Mouse (Mus musculus): ENCODE measurements around the gene Acvr2a. TPM values are rescaled to one million over a fixed set of nuclear protein-coding genes. Genes with fewer than 3 reads are reported as not detected.
"Not testable (repeated sequence)": the region's sequence is repeated elsewhere in the genome, so short reads cannot be mapped to it uniquely, and the experiment has no call there.

The Acvr2a gene
- polyA plus RNA-seq, 1 experiment = 7.6 TPM

- Histone ChIP-seq H3K4me1 (ENCODE audit: control insufficient read depth, insufficient read depth, low read length) (peaks cover 13% of the 10 kb centered on the region), H3K4me3 (ENCODE audit: insufficient read depth, low read length) (peak overlapping the region; percentile 88), H3K27ac (ENCODE audit: insufficient read depth, low read depth, low read length) (0 out of 2 replicates have a peak overlapping the region, but pooled peaks have one; percentile 92)
- TF ChIP-seq CTCF (IDR thresholded peaks at IDR 0.05; ENCODE audit: low read depth, low read length) (no peak), POLR2A (IDR thresholded peaks at IDR 0.05; ENCODE audit: borderline replicate concordance, low read depth, low read length) (no peak)
These were observed 1.2 kb downstream of the Acvr2a start for GRCm38 (mm10) chr2:48815039-48815590.

GRCm38 (mm10) chr2:48816141-48817028 lies 2.5 kb downstream of the Acvr2a start:
- H3K4me3 ChIP-seq (ENCODE audit: insufficient read depth, low read length) = peak overlapping the region; percentile 38
- H3K27ac ChIP-seq (ENCODE audit: insufficient read depth, low read depth, low read length) = no peak overlapping the region
- TF ChIP-seq CTCF (IDR thresholded peaks at IDR 0.05; ENCODE audit: low read depth, low read length) (no peak), POLR2A (IDR thresholded peaks at IDR 0.05; ENCODE audit: borderline replicate concordance, low read depth, low read length) (no peak)
- peaks cover 13% of the 10 kb centered on the region for H3K4me1 ChIP-seq (ENCODE audit: control insufficient read depth, insufficient read depth, low read length)

DNA sequence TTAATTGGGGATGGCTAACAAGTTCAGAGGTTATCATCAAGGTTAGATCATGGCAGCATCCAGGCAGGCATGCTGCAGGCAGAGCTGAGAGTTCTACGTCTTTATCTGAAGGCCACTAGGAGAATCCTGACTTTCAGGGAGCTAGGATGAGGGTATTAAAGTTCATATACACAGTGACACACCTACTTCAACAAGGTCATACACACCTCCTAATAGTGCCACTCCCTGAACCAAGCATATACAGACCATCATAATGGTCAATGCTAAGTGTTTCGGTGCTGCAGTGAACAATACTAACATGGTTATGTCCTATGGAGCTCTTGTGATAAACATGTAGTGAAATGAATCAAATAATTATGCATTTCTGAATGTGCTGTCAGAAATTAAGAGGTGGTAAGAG lies 12.0 kb downstream of the Acvr2a start:
- TF ChIP-seq POLR2A (IDR thresholded peaks at IDR 0.05; ENCODE audit: borderline replicate concordance, low read depth, low read length) (no peak), CTCF (IDR thresholded peaks at IDR 0.05; ENCODE audit: low read depth, low read length) (no peak)
- Histone ChIP-seq H3K4me1 (ENCODE audit: control insufficient read depth, insufficient read depth, low read length) (peaks cover 5% of the 10 kb centered on the region), H3K27ac (ENCODE audit: insufficient read depth, low read depth, low read length) (no peak overlapping the region), H3K4me3 (ENCODE audit: insufficient read depth, low read length) (no peak overlapping the region)

- Histone ChIP-seq H3K4me1 (ENCODE audit: control insufficient read depth, insufficient read depth, low read length) (peaks cover 5% of the 10 kb centered on the region), H3K4me3 (ENCODE audit: insufficient read depth, low read length) (no peak overlapping the region), H3K27ac (ENCODE audit: insufficient read depth, low read depth, low read length) (no peak overlapping the region)
- TF ChIP-seq POLR2A (IDR thresholded peaks at IDR 0.05; ENCODE audit: borderline replicate concordance, low read depth, low read length) (no peak), CTCF (IDR thresholded peaks at IDR 0.05; ENCODE audit: low read depth, low read length) (no peak)
These were observed 12.5 kb downstream of the Acvr2a start for GRCm38 (mm10) chr2:48826380-48826779.

DNA sequence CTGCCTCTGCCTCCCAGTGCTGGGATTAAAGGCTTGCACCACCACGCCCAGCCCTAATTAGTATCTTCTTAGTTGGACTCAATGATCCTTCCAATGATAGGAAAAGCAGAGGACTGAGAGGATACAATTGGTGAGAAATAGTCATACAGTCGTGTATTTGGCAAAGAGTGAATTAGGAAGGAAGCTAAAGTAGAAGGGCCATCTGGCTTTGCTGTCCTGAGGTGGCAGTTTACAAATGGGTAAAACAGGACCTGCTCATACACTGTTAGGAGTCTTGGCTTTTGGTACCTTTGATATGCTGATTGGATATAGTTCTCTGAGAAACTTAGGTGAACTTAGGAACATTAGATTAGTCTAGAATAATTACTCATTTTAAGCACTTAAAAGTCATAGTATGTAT lies 16.6 kb downstream of the Acvr2a start:
- no peak overlapping the region for H3K4me3 ChIP-seq (ENCODE audit: insufficient read depth, low read length)
- H3K4me1 ChIP-seq (ENCODE audit: control insufficient read depth, insufficient read depth, low read length) = peaks cover 12% of the 10 kb centered on the region
- TF ChIP-seq CTCF (IDR thresholded peaks at IDR 0.05; ENCODE audit: low read depth, low read length) = no peak
- no peak for TF ChIP-seq POLR2A (IDR thresholded peaks at IDR 0.05; ENCODE audit: borderline replicate concordance, low read depth, low read length)
- no peak overlapping the region for H3K27ac ChIP-seq (ENCODE audit: insufficient read depth, low read depth, low read length)

- TF ChIP-seq CTCF (IDR thresholded peaks at IDR 0.05; ENCODE audit: low read depth, low read length) = no peak
- TF ChIP-seq POLR2A (IDR thresholded peaks at IDR 0.05; ENCODE audit: borderline replicate concordance, low read depth, low read length) = no peak
- no peak overlapping the region for H3K27ac ChIP-seq (ENCODE audit: insufficient read depth, low read depth, low read length)
- peaks cover 6% of the 10 kb centered on the region for H3K4me1 ChIP-seq (ENCODE audit: control insufficient read depth, insufficient read depth, low read length)
- H3K4me3 ChIP-seq (ENCODE audit: insufficient read depth, low read length) = no peak overlapping the region
These were observed 18.4 kb downstream of the Acvr2a start for GRCm38 (mm10) chr2:48832305-48832704.

- H3K4me3 ChIP-seq (ENCODE audit: insufficient read depth, low read length) = no peak overlapping the region
- H3K27ac ChIP-seq (ENCODE audit: insufficient read depth, low read depth, low read length) = no peak overlapping the region
- TF ChIP-seq CTCF (IDR thresholded peaks at IDR 0.05; ENCODE audit: low read depth, low read length) = no peak
- TF ChIP-seq POLR2A (IDR thresholded peaks at IDR 0.05; ENCODE audit: borderline replicate concordance, low read depth, low read length) = no peak
- peaks cover 6% of the 10 kb centered on the region; the same call in 1 of the 2 replicates for H3K4me1 ChIP-seq (ENCODE audit: control insufficient read depth, insufficient read depth, low read length)
These were observed 20.1 kb downstream of the Acvr2a start for GRCm38 (mm10) chr2:48833884-48834450.

- H3K4me3 ChIP-seq (ENCODE audit: insufficient read depth, low read length) = no peak overlapping the region
- no peak overlapping the region for H3K27ac ChIP-seq (ENCODE audit: insufficient read depth, low read depth, low read length)
- no peak for TF ChIP-seq CTCF (IDR thresholded peaks at IDR 0.05; ENCODE audit: low read depth, low read length)
- no peak for TF ChIP-seq POLR2A (IDR thresholded peaks at IDR 0.05; ENCODE audit: borderline replicate concordance, low read depth, low read length)
- peaks cover 5% of the 10 kb centered on the region for H3K4me1 ChIP-seq (ENCODE audit: control insufficient read depth, insufficient read depth, low read length)
These were observed 27.9 kb downstream of the Acvr2a start for GRCm38 (mm10) chr2:48841611-48842470.

DNA sequence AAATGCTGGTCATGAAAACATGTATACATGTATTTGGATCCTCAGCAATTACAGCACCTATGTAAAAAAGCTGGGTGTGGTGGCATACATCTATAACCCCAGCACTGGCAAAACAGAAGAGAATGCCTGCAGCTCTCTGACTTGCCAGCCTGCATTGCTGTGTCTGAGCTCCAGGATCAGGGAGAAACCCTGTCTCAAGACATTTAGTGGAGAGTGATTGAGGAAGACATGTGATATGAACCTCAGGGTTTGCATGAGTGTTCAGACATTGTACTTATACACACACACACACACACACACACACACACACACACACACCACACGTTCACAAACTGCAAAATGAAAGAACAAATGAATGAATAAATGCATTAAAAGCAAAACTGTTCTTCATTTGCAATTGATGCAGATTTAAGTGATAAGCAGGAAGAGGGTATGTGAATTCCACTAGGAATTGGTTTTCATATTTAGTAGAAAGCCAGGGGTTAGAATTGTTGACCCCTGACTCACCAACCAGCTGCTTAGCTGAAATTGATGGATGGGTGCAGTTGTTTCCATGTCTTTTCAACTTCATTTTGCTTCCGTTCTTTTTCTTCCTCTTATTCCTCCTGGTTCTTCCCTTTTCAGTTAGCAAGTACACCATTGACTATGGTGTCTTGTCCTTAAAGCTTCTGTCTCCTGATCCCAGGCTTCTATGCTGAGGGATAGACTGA lies 32.9 kb downstream of the Acvr2a start:
- Histone ChIP-seq H3K4me3 (ENCODE audit: insufficient read depth, low read length) (no peak overlapping the region), H3K4me1 (ENCODE audit: control insufficient read depth, insufficient read depth, low read length) (peaks cover 6% of the 10 kb centered on the region), H3K27ac (ENCODE audit: insufficient read depth, low read depth, low read length) (no peak overlapping the region)
- TF ChIP-seq CTCF (IDR thresholded peaks at IDR 0.05; ENCODE audit: low read depth, low read length) (no peak), POLR2A (IDR thresholded peaks at IDR 0.05; ENCODE audit: borderline replicate concordance, low read depth, low read length) (no peak)

DNA sequence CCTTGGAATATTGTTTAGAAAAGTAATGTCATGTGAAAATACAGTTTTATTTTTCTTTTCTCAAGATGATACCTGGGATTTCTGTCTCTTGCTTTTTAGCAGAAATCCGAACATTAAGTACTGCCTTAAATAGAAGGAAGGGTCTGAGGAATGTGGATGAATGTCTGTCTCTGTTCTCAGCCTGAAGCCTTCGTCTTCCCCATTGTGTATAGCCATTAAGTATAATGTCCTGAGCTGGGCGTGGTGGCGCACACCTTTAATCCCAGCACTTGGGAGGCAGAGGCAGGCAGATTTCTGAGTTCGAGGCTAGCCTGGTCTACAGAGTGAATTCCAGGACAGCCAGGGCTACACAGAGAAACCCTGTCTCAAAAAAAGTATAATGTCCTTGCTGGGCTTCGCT lies 51.7 kb downstream of the Acvr2a start:
- not testable (repeated sequence) for H3K27ac ChIP-seq (ENCODE audit: insufficient read depth, low read depth, low read length); H3K4me1 ChIP-seq (ENCODE audit: control insufficient read depth, insufficient read depth, low read length); H3K4me3 ChIP-seq (ENCODE audit: insufficient read depth, low read length)
